Mouse (Mus musculus): Measurements from ENCODE around the gene Clybl.
A peak's percentile ranks its signal among the peaks of the same experiment; 100 is the strongest.

The Clybl gene

GRCm38 (mm10) chr14:122200247-122200885, 18.9 kb downstream of the Clybl start:
- no peak for DNase-seq

GRCm38 (mm10) chr14:122209177-122209576, 27.7 kb downstream of the Clybl start:
- no peak for DNase-seq

GRCm38 (mm10) chr14:122213590-122213989, 32.1 kb downstream of the Clybl start:
- DNase-seq, result no peak

GRCm38 (mm10) chr14:122214126-122214525, 32.6 kb downstream of the Clybl start:
- DNase-seq, result no peak

GRCm38 (mm10) chr14:122217221-122217620, 35.7 kb downstream of the Clybl start:
- DNase-seq, result no peak

- DNase-seq, result no peak
These were observed 41.5 kb downstream of the Clybl start for GRCm38 (mm10) chr14:122222934-122223374.

GRCm38 (mm10) chr14:122223461-122224102, 42.1 kb downstream of the Clybl start:
- DNase-seq, result peak; percentile 72 to 73

GRCm38 (mm10) chr14:122224103-122224494, 42.6 kb downstream of the Clybl start:
- no peak for DNase-seq

GRCm38 (mm10) chr14:122224501-122224928, 43.0 kb downstream of the Clybl start:
- no peak for DNase-seq

GRCm38 (mm10) chr14:122225479-122226132, 44.1 kb downstream of the Clybl start:
- no peak for DNase-seq

- DNase-seq, result no peak
These were observed 44.6 kb downstream of the Clybl start for GRCm38 (mm10) chr14:122226133-122226515.

GRCm38 (mm10) chr14:122226666-122227453, 45.4 kb downstream of the Clybl start:
- no peak for DNase-seq

GRCm38 (mm10) chr14:122227454-122227951, 46.0 kb downstream of the Clybl start:
- DNase-seq, result no peak

GRCm38 (mm10) chr14:122228816-122229551, 47.5 kb downstream of the Clybl start:
- DNase-seq, result no peak

GRCm38 (mm10) chr14:122229988-122230387, 48.5 kb downstream of the Clybl start:
- DNase-seq, result no peak

- no peak for DNase-seq
These were observed 49.1 kb downstream of the Clybl start for GRCm38 (mm10) chr14:122230621-122231025.

GRCm38 (mm10) chr14:122231073-122231472, 49.6 kb downstream of the Clybl start:
- DNase-seq, result no peak

- no peak for DNase-seq
These were observed 51.8 kb downstream of the Clybl start for GRCm38 (mm10) chr14:122233212-122233714.

GRCm38 (mm10) chr14:122243874-122244273, 62.4 kb downstream of the Clybl start:
- no peak for DNase-seq

- DNase-seq, result no peak
These were observed 65.7 kb downstream of the Clybl start for GRCm38 (mm10) chr14:122246919-122247859.

GRCm38 (mm10) chr14:122249123-122249522, 67.6 kb downstream of the Clybl start:
- peak; percentile 33 to 43 for DNase-seq

Data from B cell, adult 2 months (primary cell).